Mouse (Mus musculus) limb, embryonic 14.5 days (tissue): Measurements from ENCODE around the gene Pdzd2. TPM values are rescaled to one million over a fixed set of nuclear protein-coding genes. Genes with fewer than 3 reads are reported as not detected.

Source experiments
- ATAC-seq: fragments of 200-750 bp; cut with Nextera tagmentation; 2 replicates; pipeline ENCODE4 v1.8.0; 2017; ENCODE audit warnings: low read depth, moderate number of reproducible peaks, moderate TSS enrichment; ENCODE audit not compliant: low FRiP score
- DNase-seq: peaks from one replicate; pipeline ENCODE4 v3.0.0-alpha.2; 2015; ENCODE audit warnings: low spot score
- H3K27ac ChIP-seq: fragments of 300-500 bp; sonication (generic); replicated peaks from 2 replicates; pipeline ENCODE4 v1.5.1; 2014; ENCODE audit warnings: low read depth, mild to moderate bottlenecking, low read length, moderate library complexity, mixed read lengths
- H3K27me3 ChIP-seq: fragments of 300-500 bp; sonication (generic); 2 replicates; pipeline ENCODE4 v1.6.1; 2014; ENCODE audit warnings: low read length, mixed read lengths; ENCODE audit not compliant: control insufficient read depth, insufficient read depth
- H3K36me3 ChIP-seq: fragments of 300-500 bp; sonication (generic); 2 replicates; pipeline ENCODE4 v1.6.1; 2014; ENCODE audit warnings: mild to moderate bottlenecking, low read length, moderate library complexity, mixed read lengths; ENCODE audit not compliant: control insufficient read depth, insufficient read depth
- H3K4me1 ChIP-seq: fragments of 300-500 bp; sonication (generic); 2 replicates; pipeline ENCODE4 v1.6.1; 2014; ENCODE audit warnings: antibody characterized with exemption, low read length, mixed read lengths; ENCODE audit not compliant: control insufficient read depth, insufficient read depth
- H3K4me2 ChIP-seq: fragments of 300-500 bp; sonication (generic); replicated peaks from 2 replicates; pipeline ENCODE4 v1.6.1; 2014; ENCODE audit warnings: low read depth, mild to moderate bottlenecking, low read length, moderate library complexity; ENCODE audit not compliant: severe bottlenecking
- H3K4me3 ChIP-seq: fragments of 300-500 bp; sonication (generic); replicated peaks from 2 replicates; pipeline ENCODE4 v1.5.1; 2014; ENCODE audit warnings: low read length
- H3K9ac ChIP-seq: fragments of 300-500 bp; sonication (generic); 2 replicates; pipeline ENCODE4 v1.6.1; 2014; ENCODE audit warnings: mild to moderate bottlenecking, low read depth, low read length, moderate library complexity; ENCODE audit not compliant: severe bottlenecking
- H3K9me3 ChIP-seq: fragments of 300-500 bp; sonication (generic); 2 replicates; pipeline ENCODE4 v1.6.1; 2016; ENCODE audit warnings: low read length; ENCODE audit not compliant: control insufficient read depth
- POLR2A ChIP-seq: fragments of 200-500 bp; IDR thresholded peaks from 2 replicates; pipeline ENCODE4 v1.8.0; 2012; ENCODE audit warnings: inconsistent platforms, mild to moderate bottlenecking, moderate library complexity, borderline replicate concordance; ENCODE audit not compliant: insufficient read depth, insufficient read length; ENCODE audit errors: extremely low read depth
- WGBS: fragments of 180-500 bp; shearing (Covaris S2); extraction: QIAGEN DNeasy Blood & Tissue Kit; methylation state at CpG from one replicate; pipeline ENCODE4 v1.1.7; 2014; 5-methylcytosine and 5-hydroxymethylcytosine counted together
- polyA plus RNA-seq, 2 experiments: library from polyadenylated mRNA; depleted of rRNA in 1 of 2; stranded (reverse) in 1 of 2; unstranded in 1 of 2; fragments of >200 nt; fragmentation: Nextera tagmentation in 1 of 2; extraction: Ambion mirVana in 1 of 2; gene quantifications; 2 replicates each; pipeline versions ENCODE4 v1.2.1 to v1.2.3; 2012 to 2014

The Pdzd2 gene
- polyA plus RNA-seq, 2 experiments: 14.6 to 26.4 TPM

GRCm38 (mm10) chr15:12732613-12733012, 7.1 kb downstream of the Pdzd2 start:
- no peaks in the 10 kb centered on the region for H3K27me3 ChIP-seq
- 77% methylated on average over 11 of the region's 11 CpGs for WGBS
- 0 out of 2 replicates have a peak, but pooled peaks cover 4% of the 10 kb centered on the region for H3K4me1 ChIP-seq
- no peaks in the 10 kb centered on the region; the same call in 1 of the 2 replicates for H3K36me3 ChIP-seq
- no peak overlapping the region for H3K4me2 ChIP-seq
- H3K9ac ChIP-seq: no peak overlapping the region
- DNase-seq: no peak
- ATAC-seq: no peak
- H3K27ac ChIP-seq: no peak overlapping the region
- no peak overlapping the region for H3K4me3 ChIP-seq
- no peaks in the 10 kb centered on the region for H3K9me3 ChIP-seq
- no peak for TF ChIP-seq POLR2A

GRCm38 (mm10) chr15:12728381-12728780, 11.3 kb downstream of the Pdzd2 start:
- ATAC-seq (no peak), DNase-seq (no peak)
- Histone ChIP-seq H3K36me3 (no peaks in the 10 kb centered on the region), H3K9ac (no peak overlapping the region), H3K4me2 (no peak overlapping the region), H3K27me3 (no peaks in the 10 kb centered on the region), H3K27ac (no peak overlapping the region), H3K4me3 (no peak overlapping the region), H3K4me1 (peaks cover 3% of the 10 kb centered on the region; the same call in 1 of the 2 replicates), H3K9me3 (no peaks in the 10 kb centered on the region)
- WGBS: 90% methylated on average over 4 of the region's 4 CpGs
- TF ChIP-seq POLR2A: no peak

GRCm38 (mm10) chr15:12725256-12725655, 14.5 kb downstream of the Pdzd2 start:
- ATAC-seq: no peak
- 59% methylated on average over 5 of the region's 5 CpGs for WGBS

GRCm38 (mm10) chr15:12721684-12722500, 17.8 kb downstream of the Pdzd2 start:
- 71% methylated on average over 6 of the region's 6 CpGs for WGBS
- Histone ChIP-seq H3K27me3 (no peaks in the 10 kb centered on the region), H3K9me3 (no peaks in the 10 kb centered on the region), H3K9ac (no peak overlapping the region), H3K27ac (no peak overlapping the region), H3K4me1 (peaks cover 21% of the 10 kb centered on the region), H3K4me3 (no peak overlapping the region), H3K36me3 (no peaks in the 10 kb centered on the region), H3K4me2 (no peak overlapping the region)
- no peak for TF ChIP-seq POLR2A
- peak; percentile 59 for DNase-seq
- ATAC-seq: peak; percentile 79

More at GRCm38 (mm10) chr15:12725256-12725655, 14.5 kb downstream of the Pdzd2 start:
- Histone ChIP-seq H3K9me3 (no peaks in the 10 kb centered on the region), H3K4me2 (no peak overlapping the region), H3K4me3 (no peak overlapping the region), H3K27ac (no peak overlapping the region), H3K4me1 (peaks cover 3% of the 10 kb centered on the region; the same call in 1 of the 2 replicates), H3K27me3 (no peaks in the 10 kb centered on the region), H3K36me3 (no peaks in the 10 kb centered on the region), H3K9ac (no peak overlapping the region)
- TF ChIP-seq POLR2A: no peak
- DNase-seq: no peak

- Histone ChIP-seq H3K4me3 (no peak overlapping the region), H3K4me2 (no peak overlapping the region), H3K9ac (no peak overlapping the region), H3K27ac (no peak overlapping the region), H3K4me1 (peaks cover 36% of the 10 kb centered on the region), H3K36me3 (no peaks in the 10 kb centered on the region), H3K27me3 (no peaks in the 10 kb centered on the region), H3K9me3 (no peaks in the 10 kb centered on the region)
- ATAC-seq (no peak), DNase-seq (no peak)
- WGBS: 55% methylated on average over 14 of the region's 14 CpGs
- TF ChIP-seq POLR2A: no peak
These were observed 20.9 kb downstream of the Pdzd2 start for GRCm38 (mm10) chr15:12718819-12719218.

GRCm38 (mm10) chr15:12717410-12717809, 22.3 kb downstream of the Pdzd2 start:
- no peak overlapping the region for H3K4me3 ChIP-seq
- TF ChIP-seq POLR2A: no peak
- 80% methylated on average over 3 of the region's 3 CpGs for WGBS
- H3K36me3 ChIP-seq: no peaks in the 10 kb centered on the region
- no peaks in the 10 kb centered on the region for H3K27me3 ChIP-seq
- no peak overlapping the region for H3K27ac ChIP-seq
- no peak overlapping the region for H3K9ac ChIP-seq
- DNase-seq: no peak
- no peaks in the 10 kb centered on the region for H3K9me3 ChIP-seq
- ATAC-seq: no peak
- H3K4me2 ChIP-seq: no peak overlapping the region
- peaks cover 37% of the 10 kb centered on the region for H3K4me1 ChIP-seq
